16 mouse cellular contexts compared by ENCODE assay signal in genomic region chr2:148292442-148292841, GRCm38 (mm10).
"Had no signal": no experiment of that assay in that cellular context is flagged by ENCODE, and none has a peak within 500 bp of the region (broad histone marks: within the 10 kb centered on the region; RNA-seq: fewer than 3 reads in every experiment).

No protein-coding gene starts in this region.

- H3K36me3 ChIP-seq: lung, embryonic 15.5 days; midbrain, embryonic 13.5 days; midbrain, embryonic 15.5 days; neural tube, embryonic 12.5 days; stomach, embryonic 15.5 days had no signal

- H3K4me1 ChIP-seq: midbrain, embryonic 13.5 days; midbrain, embryonic 15.5 days; neural tube, embryonic 12.5 days had no signal

- H3K4me2 ChIP-seq: lung, embryonic 15.5 days; midbrain, embryonic 11.5 days; midbrain, embryonic 13.5 days; midbrain, embryonic 15.5 days; neural tube, embryonic 12.5 days; stomach, embryonic 15.5 days had no signal

- H3K27me3 ChIP-seq: lung, embryonic 15.5 days; megakaryocyte, embryonic 14.5 days; midbrain, embryonic 13.5 days; midbrain, embryonic 15.5 days; neural tube, embryonic 12.5 days; stomach, embryonic 15.5 days had no signal

- H3K4me3 ChIP-seq: lung, embryonic 15.5 days; midbrain, embryonic 13.5 days; midbrain, embryonic 15.5 days; neural tube, embryonic 12.5 days; stomach, embryonic 15.5 days had no signal

- DNase-seq: lung, adult 2 months; lung, postnatal 14 days; lung, postnatal 36 days; thymus, adult 2 months; thymus, postnatal 25 days; thymus, postnatal 4 days had no signal

- H3K9ac ChIP-seq: lung, embryonic 15.5 days; midbrain, embryonic 13.5 days; midbrain, embryonic 15.5 days; neural tube, embryonic 12.5 days; stomach, embryonic 15.5 days had no signal

- ATAC-seq: lung, postnatal 0 days; midbrain, embryonic 13.5 days; midbrain, embryonic 15.5 days had no signal

- H3K27ac ChIP-seq: lung, embryonic 15.5 days; macrophage; midbrain, embryonic 13.5 days; midbrain, embryonic 15.5 days; neural tube, embryonic 12.5 days; stomach, embryonic 15.5 days; stomach, postnatal 0 days had no signal

- H3K9me3 ChIP-seq: lung, embryonic 15.5 days; megakaryocyte, embryonic 14.5 days; midbrain, embryonic 13.5 days; midbrain, embryonic 15.5 days; neural tube, embryonic 12.5 days; stomach, embryonic 15.5 days had no signal
